Mouse (Mus musculus) thymus, adult 2 months (tissue): Measurements from ENCODE around the gene Atp8b4.

Experiments
- CTCF ChIP-seq: fragments of 200-500 bp; IDR thresholded peaks from 2 replicates; pipeline ENCODE4 v1.5.1; 2012; ENCODE audit warnings: mild to moderate bottlenecking, control low read depth, low read length, moderate library complexity, borderline replicate concordance; ENCODE audit not compliant: control insufficient read depth, poor library complexity, insufficient read depth; ENCODE audit errors: extremely low read depth
- POLR2A ChIP-seq: fragments of 200-500 bp; IDR thresholded peaks from 2 replicates; pipeline ENCODE4 v1.6.1; 2012; ENCODE audit warnings: mild to moderate bottlenecking, low read length, control low read depth, moderate library complexity; ENCODE audit not compliant: control insufficient read depth, poor library complexity, insufficient read depth; ENCODE audit errors: extremely low read depth

DNA sequence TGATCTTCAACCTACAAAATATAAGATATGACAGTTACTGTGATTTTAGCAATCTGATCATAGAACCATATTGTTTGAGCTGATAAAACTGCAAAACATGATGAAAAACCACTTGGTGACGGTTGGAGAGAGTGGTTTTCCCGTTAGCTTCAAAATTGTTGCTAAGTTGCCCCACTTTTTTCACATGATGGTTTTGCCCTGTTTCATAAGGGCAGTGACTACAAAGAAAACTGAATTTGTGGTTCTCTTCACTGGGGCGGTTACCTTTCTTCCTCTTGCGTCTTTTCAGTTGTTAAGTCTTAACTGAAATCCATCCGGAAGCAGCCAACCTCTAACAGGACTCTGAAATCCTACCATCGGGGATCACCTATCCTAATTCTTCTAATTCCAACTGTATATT, 26.5 kb downstream of the Atp8b4 start:
- no peak for TF ChIP-seq CTCF
- TF ChIP-seq POLR2A: no peak
